Mouse (Mus musculus) G1E (cell line): Measurements from ENCODE around the gene Zdhhc17.

Source experiments
- CTCF ChIP-seq: IDR thresholded peaks from 2 replicates; pipeline ENCODE4 v1.5.1; 2012; ENCODE audit warnings: low read depth, low read length, inconsistent platforms, mixed read lengths
- TAL1 ChIP-seq: conservative IDR thresholded peaks from 2 replicates; pipeline ENCODE4 v1.6.1; 2012; ENCODE audit warnings: low read depth, low read length, inconsistent platforms, mixed read lengths

- TF ChIP-seq TAL1, result no peak
- TF ChIP-seq CTCF, result no peak
Measured at GRCm38 (mm10) chr10:110933584-110933983, 76.4 kb downstream of the Zdhhc17 start.
